Mouse (Mus musculus) lung, embryonic 15.5 days (tissue): ENCODE measurements around the gene Clic1. TPM values are rescaled to one million over a fixed set of nuclear protein-coding genes. Genes with fewer than 3 reads are reported as not detected.

Experiments used
- ATAC-seq: fragments of 200-750 bp; cut with Nextera tagmentation; 2 replicates; pipeline ENCODE4 v1.8.0; 2017; ENCODE audit warnings: moderate number of reproducible peaks, borderline replicate concordance; ENCODE audit not compliant: low FRiP score, low TSS enrichment; ENCODE audit errors: extremely low read depth
- H3K27ac ChIP-seq: fragments of 300-500 bp; sonication (generic); 2 replicates; pipeline ENCODE4 v1.5.1; 2015; ENCODE audit warnings: moderate library complexity, mild to moderate bottlenecking, inconsistent platforms
- H3K27me3 ChIP-seq: fragments of 300-500 bp; sonication (generic); 2 replicates; pipeline ENCODE4 v1.6.1; 2015; ENCODE audit warnings: inconsistent platforms
- H3K36me3 ChIP-seq: fragments of 300-500 bp; sonication (generic); 2 replicates; pipeline ENCODE4 v1.6.1; 2015; ENCODE audit warnings: inconsistent platforms
- H3K4me1 ChIP-seq: fragments of 300-500 bp; sonication (generic); 2 replicates; pipeline ENCODE4 v1.6.1; 2015; ENCODE audit warnings: inconsistent platforms
- H3K4me2 ChIP-seq: fragments of 300-500 bp; sonication (generic); 2 replicates; pipeline ENCODE4 v1.6.1; 2015; ENCODE audit warnings: inconsistent platforms, mild to moderate bottlenecking, moderate library complexity
- H3K4me3 ChIP-seq: fragments of 300-500 bp; sonication (generic); 2 replicates; pipeline ENCODE4 v1.5.1; 2015; ENCODE audit warnings: mild to moderate bottlenecking, inconsistent platforms
- H3K9ac ChIP-seq: fragments of 300-500 bp; sonication (generic); 2 replicates; pipeline ENCODE4 v1.6.1; 2015; ENCODE audit warnings: inconsistent platforms
- H3K9me3 ChIP-seq: fragments of 300-500 bp; sonication (generic); 2 replicates; pipeline ENCODE4 v1.6.1; 2016; ENCODE audit warnings: inconsistent platforms
- WGBS: fragments of 180-500 bp; shearing (Covaris S2); methylation state at CpG from one replicate; pipeline ENCODE4 v1.1.7; 2015; 5-methylcytosine and 5-hydroxymethylcytosine counted together
- polyA plus RNA-seq: library from polyadenylated mRNA; unstranded; fragments of >200 nt; fragmentation: Nextera tagmentation; extraction: Ambion mirVana; gene quantifications from 2 replicates; pipeline ENCODE4 v1.2.1, GENCODE M21; 2015

Clic1 gene
- polyA plus RNA-seq, 1 experiment from 2014 or later: 300 TPM

DNA sequence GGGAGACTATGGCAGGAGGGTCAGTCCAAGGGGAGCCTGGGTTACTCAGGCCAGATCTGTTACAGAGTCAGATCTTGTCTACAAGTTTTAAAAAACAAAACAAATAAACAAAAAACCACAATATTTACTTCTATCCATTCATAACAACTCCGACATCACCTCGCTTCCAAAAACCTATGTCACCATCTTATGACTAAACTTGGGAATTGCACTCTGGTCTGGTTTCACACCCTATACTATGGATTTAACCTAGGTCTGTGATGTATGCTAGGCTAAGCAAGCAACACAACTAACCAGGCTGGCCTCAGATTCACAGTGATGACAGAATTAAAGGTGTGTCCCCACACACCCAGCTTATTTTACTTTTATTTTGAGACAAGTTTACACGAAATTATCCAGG is 56.8 kb downstream of the Clic1 start:
- no peak overlapping the region for H3K9ac ChIP-seq
- no peak for ATAC-seq
- H3K27ac ChIP-seq: no peak overlapping the region
- no peak overlapping the region for H3K4me2 ChIP-seq
- peaks cover 22% of the 10 kb centered on the region for H3K36me3 ChIP-seq
- H3K4me3 ChIP-seq: no peak overlapping the region
- no peaks in the 10 kb centered on the region for H3K9me3 ChIP-seq
- H3K4me1 ChIP-seq: no peaks in the 10 kb centered on the region
- H3K27me3 ChIP-seq: no peaks in the 10 kb centered on the region
- WGBS: 51% methylated on average over 3 of the region's 3 CpGs

DNA sequence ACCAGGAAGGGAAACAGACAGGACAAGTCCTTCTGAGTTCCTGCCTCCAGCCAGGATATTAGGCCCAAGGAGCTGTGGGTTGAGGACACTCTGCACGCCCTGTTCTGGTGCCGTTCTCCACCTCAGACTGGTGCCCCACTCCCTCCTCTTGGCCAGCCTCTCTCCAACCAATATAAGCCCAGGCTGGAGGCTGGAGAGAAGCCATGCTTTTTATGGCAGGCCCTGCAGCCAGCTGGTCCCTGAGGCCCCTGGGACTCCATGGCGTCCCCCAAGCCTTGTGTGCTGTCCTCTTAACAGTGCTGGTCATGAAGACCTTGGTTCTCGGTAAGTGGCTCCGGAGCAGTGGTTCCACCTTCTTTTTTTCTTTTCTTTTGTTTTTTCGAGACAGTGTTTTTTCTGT is 58.3 kb downstream of the Clic1 start, which contains the start of gene Ly6g5c:
Gene Ly6g5c (plus strand): TSS at position 183 of the 400 bp plus-strand sequence.
- ATAC-seq: no peak
- H3K9ac ChIP-seq: no peak within 1 kb of the TSS
- no peaks in the 10 kb centered on the region for H3K4me1 ChIP-seq
- WGBS: 88% methylated on average over 6 of the region's 6 CpGs
- no peak within 1 kb of the TSS for H3K4me3 ChIP-seq
- no peaks in the 10 kb centered on the region for H3K9me3 ChIP-seq
- no peak within 1 kb of the TSS for H3K4me2 ChIP-seq
- H3K27ac ChIP-seq: no peak within 1 kb of the TSS
- H3K36me3 ChIP-seq: peaks cover 7% of the 10 kb centered on the region
- no peaks in the 10 kb centered on the region for H3K27me3 ChIP-seq

Other genes starting within 250 kb of the Clic1 start
- gene Cyp21a1, start 245.4 kb upstream of the Clic1 start, polyA plus RNA-seq: not detected in 2 replicates
- 32.7 and 33.7 TPM in 2 replicates for gene Stk19, start 213.0 kb upstream of the Clic1 start, polyA plus RNA-seq
- 63.0 and 63.3 TPM in 2 replicates for gene Dxo, start 212.9 kb upstream of the Clic1 start, polyA plus RNA-seq
- gene Skiv2l, start 199.8 kb upstream of the Clic1 start, polyA plus RNA-seq: 50.8 and 54.0 TPM in 2 replicates
- gene Nelfe, start 199.6 kb upstream of the Clic1 start, polyA plus RNA-seq: 92.6 and 95.7 TPM in 2 replicates
- gene Cfb, start 187.4 kb upstream of the Clic1 start, polyA plus RNA-seq: 2.8 and 3.1 TPM in 2 replicates
- 2.6 and 2.7 TPM in 2 replicates for gene Zbtb12, start 170.5 kb upstream of the Clic1 start, polyA plus RNA-seq
- not detected in 2 replicates for gene Gm20547, start 167.9 kb upstream of the Clic1 start, polyA plus RNA-seq
- 2.6 and 2.9 TPM in 2 replicates for gene C2, start 151.7 kb upstream of the Clic1 start, polyA plus RNA-seq
- gene Ehmt2, start 151.5 kb upstream of the Clic1 start, polyA plus RNA-seq: 64.9 and 69.9 TPM in 2 replicates
- 0.94 and 1.5 TPM in 2 replicates for gene Slc44a4, start 135.5 kb upstream of the Clic1 start, polyA plus RNA-seq
- gene Neu1, start 118.7 kb upstream of the Clic1 start, polyA plus RNA-seq: 17.3 and 17.9 TPM in 2 replicates
- 0.15 and 0.26 TPM in 2 replicates for gene Hspa1b, start 90.7 kb upstream of the Clic1 start, polyA plus RNA-seq
- gene Gm20481, start 80.1 kb upstream of the Clic1 start, polyA plus RNA-seq: not detected in 2 replicates
- 3.4 and 3.8 TPM in 2 replicates for gene Hspa1a, start 77.8 kb upstream of the Clic1 start, polyA plus RNA-seq
- 0.45 and 0.79 TPM in 2 replicates for gene Hspa1l, start 77.3 kb upstream of the Clic1 start, polyA plus RNA-seq
- gene Lsm2, start 68.1 kb upstream of the Clic1 start, polyA plus RNA-seq: 210 and 216 TPM in 2 replicates
- gene Vars, start 49.0 kb upstream of the Clic1 start, polyA plus RNA-seq: 128 and 129 TPM in 2 replicates
- gene Vwa7, start 33.4 kb upstream of the Clic1 start, polyA plus RNA-seq: 0.14 and 0.25 TPM in 2 replicates
- gene Sapcd1, start 21.9 kb upstream of the Clic1 start, polyA plus RNA-seq: 7.2 and 7.7 TPM in 2 replicates
- gene Msh5, start 3.2 kb upstream of the Clic1 start, polyA plus RNA-seq: 4.4 TPM in 2 replicates
- gene Ddah2, start 9.1 kb downstream of the Clic1 start, polyA plus RNA-seq: 330 and 333 TPM in 2 replicates
- 0.36 and 0.39 TPM in 2 replicates for gene Ly6g6c, start 15.4 kb downstream of the Clic1 start, polyA plus RNA-seq
- 0.67 and 0.93 TPM in 2 replicates for gene Mpig6b, start 16.2 kb downstream of the Clic1 start, polyA plus RNA-seq
- 0.96 and 1.2 TPM in 2 replicates for gene Ly6g6e, start 26.9 kb downstream of the Clic1 start, polyA plus RNA-seq
- 5.2 and 6.7 TPM in 2 replicates for gene Ly6g6d, start 28.1 kb downstream of the Clic1 start, polyA plus RNA-seq
- gene Ly6g6f, start 35.6 kb downstream of the Clic1 start, polyA plus RNA-seq: 0.23 and 0.51 TPM in 2 replicates
- gene Abhd16a, start 39.3 kb downstream of the Clic1 start, polyA plus RNA-seq: 94.8 and 95.6 TPM in 2 replicates
- gene Ly6g5c, start 58.3 kb downstream of the Clic1 start, polyA plus RNA-seq: not detected in 2 replicates
- 0.79 and 0.95 TPM in 2 replicates for gene Ly6g5b, start 65.5 kb downstream of the Clic1 start, polyA plus RNA-seq
- gene Gpank1, start 71.5 kb downstream of the Clic1 start, polyA plus RNA-seq: 17.7 and 18.0 TPM in 2 replicates
- gene Csnk2b, start 72.1 kb downstream of the Clic1 start, polyA plus RNA-seq: 265 TPM in 2 replicates
- gene D17H6S53E, start 76.4 kb downstream of the Clic1 start, polyA plus RNA-seq: 9.6 and 9.7 TPM in 2 replicates
- gene Apom, start 82.1 kb downstream of the Clic1 start, polyA plus RNA-seq: 1.0 and 3.9 TPM in 2 replicates
- 48.6 and 51.2 TPM in 2 replicates for gene Bag6, start 85.2 kb downstream of the Clic1 start, polyA plus RNA-seq
- gene Prrc2a, start 114.9 kb downstream of the Clic1 start, polyA plus RNA-seq: 169 and 179 TPM in 2 replicates
- gene Aif1, start 126.1 kb downstream of the Clic1 start, polyA plus RNA-seq: 6.9 and 9.0 TPM in 2 replicates
- gene Lst1, start 138.5 kb downstream of the Clic1 start, polyA plus RNA-seq: 12.1 and 13.0 TPM in 2 replicates
- 0.65 and 2.2 TPM in 2 replicates for gene Ltb, start 144.5 kb downstream of the Clic1 start, polyA plus RNA-seq
- 0.16 TPM in 1 of 2 replicates, not detected in the other for gene Tnf, start 152.0 kb downstream of the Clic1 start, polyA plus RNA-seq
- 0.11 and 0.21 TPM in 2 replicates for gene Lta, start 155.4 kb downstream of the Clic1 start, polyA plus RNA-seq
- 0.70 and 0.75 TPM in 2 replicates for gene Gm16181, start 170.9 kb downstream of the Clic1 start, polyA plus RNA-seq
- 3.4 and 4.3 TPM in 2 replicates for gene Atp6v1g2, start 183.7 kb downstream of the Clic1 start, polyA plus RNA-seq
- gene Nfkbil1, start 185.8 kb downstream of the Clic1 start, polyA plus RNA-seq: 13.2 and 13.4 TPM in 2 replicates
- 512 and 523 TPM in 2 replicates for gene Ddx39b, start 191.8 kb downstream of the Clic1 start, polyA plus RNA-seq
- 114 and 138 TPM in 2 replicates for gene H2-D1, start 212.8 kb downstream of the Clic1 start, polyA plus RNA-seq